Mouse (Mus musculus) lung, embryonic 16.5 days (tissue): Measurements from ENCODE around the gene Gng13. TPM values are rescaled to one million over a fixed set of nuclear protein-coding genes. Genes with fewer than 3 reads are reported as not detected.
"Not testable (repeated sequence)": the region's sequence is repeated elsewhere in the genome, so short reads cannot be mapped to it uniquely, and the experiment has no call there.

Source experiments
- ATAC-seq: fragments of 200-750 bp; cut with Nextera tagmentation; 2 replicates; pipeline ENCODE4 v1.8.0; 2017; ENCODE audit warnings: low read depth, mild to moderate bottlenecking, moderate library complexity
- H3K27ac ChIP-seq: fragments of 300-500 bp; sonication (generic); 2 replicates; pipeline ENCODE4 v1.5.1; 2014; ENCODE audit warnings: mild to moderate bottlenecking, control low read depth, low read length
- H3K27me3 ChIP-seq: fragments of 300-500 bp; sonication (generic); 2 replicates; pipeline ENCODE4 v1.6.1; 2014; ENCODE audit warnings: low read depth, low read length, mixed read lengths; ENCODE audit not compliant: control insufficient read depth, insufficient read depth
- H3K36me3 ChIP-seq: fragments of 300-500 bp; sonication (generic); 2 replicates; pipeline ENCODE4 v1.6.1; 2014; ENCODE audit warnings: low read length; ENCODE audit not compliant: control insufficient read depth, insufficient read depth
- H3K4me1 ChIP-seq: fragments of 300-500 bp; sonication (generic); replicated peaks from 2 replicates; pipeline ENCODE4 v1.6.1; 2014; ENCODE audit warnings: low read length, mixed read lengths; ENCODE audit not compliant: control insufficient read depth, insufficient read depth
- H3K4me2 ChIP-seq: fragments of 300-500 bp; sonication (generic); 2 replicates; pipeline ENCODE4 v1.6.1; 2014; ENCODE audit warnings: low read depth, low read length, control low read depth
- H3K4me3 ChIP-seq: fragments of 300-500 bp; sonication (generic); 2 replicates; pipeline ENCODE4 v1.5.1; 2014; ENCODE audit warnings: mild to moderate bottlenecking, low read length, control low read depth
- H3K9ac ChIP-seq: fragments of 300-500 bp; sonication (generic); 2 replicates; pipeline ENCODE4 v1.6.1; 2014; ENCODE audit warnings: low read length, control low read depth
- H3K9me3 ChIP-seq: fragments of 300-500 bp; sonication (generic); 2 replicates; pipeline ENCODE4 v1.6.1; 2016; ENCODE audit warnings: low read length; ENCODE audit not compliant: control insufficient read depth
- WGBS: fragments of 180-500 bp; shearing (Covaris S2); extraction: QIAGEN DNeasy Blood & Tissue Kit; methylation state at CpG from one replicate; pipeline ENCODE4 v1.1.7; 2014; 5-methylcytosine and 5-hydroxymethylcytosine counted together
- polyA plus RNA-seq: library from polyadenylated mRNA; unstranded; fragments of >200 nt; fragmentation: Nextera tagmentation; extraction: Ambion mirVana; gene quantifications from 2 replicates; pipeline ENCODE4 v1.2.1, GENCODE M21; 2015

The Gng13 gene
- polyA plus RNA-seq, 1 experiment from 2014 or later, result 2.8 TPM

DNA sequence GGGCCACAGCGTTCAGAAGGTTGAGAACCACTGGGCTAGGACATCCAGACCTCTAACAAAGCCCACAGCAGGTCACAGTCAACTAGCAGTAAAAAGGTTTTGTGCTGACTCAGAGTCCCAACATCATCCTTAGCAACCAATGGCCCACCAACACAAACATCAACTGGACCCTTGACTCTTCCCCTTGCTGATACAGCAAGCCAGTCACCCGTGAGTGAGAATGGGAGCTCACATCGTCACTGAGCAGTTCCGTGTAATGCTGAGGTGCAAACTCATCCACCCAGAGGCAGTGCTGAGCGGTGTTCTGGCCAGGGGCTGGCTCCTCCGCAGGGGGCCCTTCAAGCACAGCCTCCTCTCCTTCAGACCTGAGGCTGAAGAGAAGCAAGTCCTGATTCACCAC lies 8.3 kb downstream of the Gng13 start:
- H3K36me3 ChIP-seq, result peaks cover 21% of the 10 kb centered on the region
- no peak for ATAC-seq
- WGBS, result 84% methylated on average over 6 of the region's 6 CpGs

DNA sequence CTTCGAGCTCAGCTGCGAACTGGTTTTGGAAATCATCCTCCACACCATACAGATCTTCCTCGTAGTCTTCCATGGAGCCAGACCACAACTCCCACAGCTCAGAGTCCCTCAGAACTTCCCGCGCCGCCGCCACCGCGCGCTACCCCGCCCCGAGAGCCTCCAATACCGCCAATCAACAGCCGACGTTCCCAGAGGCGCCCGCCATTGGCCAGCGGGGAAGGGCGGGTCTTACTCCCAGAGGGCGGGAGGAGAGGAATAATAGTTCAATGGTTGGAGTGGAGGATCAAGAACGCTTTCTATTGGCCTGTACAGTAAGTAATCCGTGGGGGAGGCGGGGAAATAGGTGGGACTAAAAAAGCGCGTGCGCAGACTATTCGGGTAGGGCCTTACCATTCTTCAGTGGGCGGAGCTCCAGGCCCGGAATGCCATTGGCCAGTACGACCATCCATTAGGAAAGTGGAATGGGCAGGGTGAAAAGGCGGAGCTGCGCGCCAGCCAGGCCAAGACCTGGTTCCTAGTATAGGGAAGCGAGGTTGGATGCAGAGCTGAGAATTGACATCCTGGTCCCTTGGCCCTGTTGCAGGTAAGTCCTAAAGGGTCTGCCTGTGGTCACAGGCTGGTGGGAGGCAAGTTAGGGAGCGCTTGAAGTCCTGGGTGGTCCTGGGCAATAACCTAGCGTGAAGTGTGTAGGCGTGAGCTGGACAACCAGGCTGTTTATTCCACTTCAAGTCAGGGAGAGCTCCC lies 10.5 kb downstream of the Gng13 start, which contains the start of the genes Chtf18 and Rpusd1:
Chtf18 (minus strand) TSS at position 155 of the 744 bp plus-strand sequence.
Rpusd1 (plus strand) TSS at position 406 of the 744 bp plus-strand sequence.
- no peaks in the 10 kb centered on the region for H3K9me3 ChIP-seq
- H3K4me3 ChIP-seq, result peak within 1 kb of the TSS; percentile 79
- ATAC-seq, result peak; percentile 99
- peaks cover 15% of the 10 kb centered on the region for H3K4me1 ChIP-seq
- H3K27me3 ChIP-seq, result no peaks in the 10 kb centered on the region
- peak within 1 kb of the TSS; percentile 93 for H3K9ac ChIP-seq
- peak within 1 kb of the TSS; percentile 96 for H3K4me2 ChIP-seq
- H3K27ac ChIP-seq, result peak within 1 kb of the TSS; percentile 45
- 1% methylated on average over 37 of the region's 37 CpGs for WGBS
- peaks cover 20% of the 10 kb centered on the region for H3K36me3 ChIP-seq

More for the DNA sequence above, 8.3 kb downstream of the Gng13 start:
- H3K4me2 ChIP-seq, result no peak overlapping the region
- no peaks in the 10 kb centered on the region for H3K27me3 ChIP-seq
- no peak overlapping the region for H3K27ac ChIP-seq
- H3K4me3 ChIP-seq, result no peak overlapping the region
- peaks cover 15% of the 10 kb centered on the region for H3K4me1 ChIP-seq
- H3K9ac ChIP-seq, result no peak overlapping the region
- no peaks in the 10 kb centered on the region for H3K9me3 ChIP-seq

DNA sequence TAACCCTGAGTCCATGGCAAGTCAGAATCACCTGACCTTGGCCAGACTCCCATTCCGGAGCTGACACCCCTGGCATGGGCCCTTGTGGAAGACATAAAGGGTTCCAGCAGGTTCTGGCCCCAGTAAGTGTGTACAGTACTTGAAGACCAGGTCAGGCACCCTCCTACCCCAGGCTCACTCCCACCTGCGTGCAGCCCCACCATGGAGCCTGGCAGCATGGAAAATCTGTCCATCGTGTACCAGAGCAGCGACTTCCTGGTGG lies 11.0 kb downstream of the Gng13 start:
- peaks cover 15% of the 10 kb centered on the region for H3K4me1 ChIP-seq
- peaks cover 17% of the 10 kb centered on the region for H3K36me3 ChIP-seq
- peak overlapping the region; percentile 93 for H3K9ac ChIP-seq
- H3K9me3 ChIP-seq, result no peaks in the 10 kb centered on the region
- 11% methylated on average over 4 of the region's 4 CpGs for WGBS
- no peak for ATAC-seq
- H3K27me3 ChIP-seq, result no peaks in the 10 kb centered on the region
- peak overlapping the region; percentile 96 for H3K4me2 ChIP-seq
- peak overlapping the region; percentile 45 for H3K27ac ChIP-seq
- H3K4me3 ChIP-seq, result peak overlapping the region; percentile 79

DNA sequence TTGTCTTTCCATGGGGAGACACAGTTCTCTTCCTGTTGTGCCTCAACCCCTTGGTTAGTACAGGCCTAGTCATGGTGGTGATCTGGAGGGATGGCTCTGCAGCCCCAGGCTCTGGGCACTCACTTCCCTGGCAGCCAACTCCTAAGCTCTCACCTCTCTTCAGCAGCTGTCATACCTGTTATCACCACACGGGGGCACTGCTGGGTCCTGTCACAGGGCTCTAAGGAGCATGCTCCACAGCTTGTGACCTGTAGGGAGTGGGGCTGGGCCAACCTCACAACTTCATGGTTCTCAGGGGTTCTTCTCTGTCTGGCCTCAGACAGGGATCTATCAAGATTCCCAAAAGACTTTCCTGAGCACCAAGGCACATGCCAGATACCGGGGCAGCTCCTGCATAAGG lies 15.1 kb downstream of the Gng13 start:
- Histone ChIP-seq H3K4me1 (peaks cover 8% of the 10 kb centered on the region), H3K4me2 (no peak overlapping the region), H3K27ac (no peak overlapping the region), H3K9ac (0 out of 2 replicates have a peak overlapping the region, but pooled peaks have one; percentile 4), H3K36me3 (peaks cover 10% of the 10 kb centered on the region; the same call in 1 of the 2 replicates), H3K27me3 (no peaks in the 10 kb centered on the region), H3K9me3 (no peaks in the 10 kb centered on the region), H3K4me3 (no peak overlapping the region)
- no peak for ATAC-seq
- WGBS, result 12% methylated on average over 2 of the region's 2 CpGs

DNA sequence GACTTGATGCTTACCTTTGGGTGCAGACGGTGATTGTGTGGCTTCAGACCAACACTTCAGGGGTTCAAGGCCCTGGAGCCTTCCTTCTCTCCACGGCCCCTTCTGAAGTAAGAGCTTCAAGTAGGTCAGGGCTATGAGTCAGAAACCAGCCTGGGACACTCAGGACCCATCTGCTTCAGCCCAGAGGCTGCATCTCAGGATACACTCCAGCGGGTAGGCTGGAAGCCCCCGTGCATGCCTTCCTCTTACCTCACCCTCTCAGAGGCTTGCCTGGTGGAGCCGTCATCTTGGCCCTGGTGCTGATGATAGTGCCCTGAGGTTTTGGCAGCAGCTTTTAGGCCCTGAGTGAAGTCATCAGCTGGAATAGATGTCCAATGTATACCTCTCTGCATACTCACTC lies 18.3 kb downstream of the Gng13 start:
- Histone ChIP-seq H3K4me1 (no peaks in the 10 kb centered on the region), H3K9ac (no peak overlapping the region), H3K27ac (peak overlapping the region; percentile 32; the same call in 1 of the 2 replicates), H3K36me3 (peaks cover 5% of the 10 kb centered on the region; the same call in 1 of the 2 replicates), H3K27me3 (no peaks in the 10 kb centered on the region), H3K4me3 (no peak overlapping the region), H3K9me3 (no peaks in the 10 kb centered on the region), H3K4me2 (no peak overlapping the region)
- WGBS, result 72% methylated on average over 5 of the region's 5 CpGs
- ATAC-seq, result no peak

DNA sequence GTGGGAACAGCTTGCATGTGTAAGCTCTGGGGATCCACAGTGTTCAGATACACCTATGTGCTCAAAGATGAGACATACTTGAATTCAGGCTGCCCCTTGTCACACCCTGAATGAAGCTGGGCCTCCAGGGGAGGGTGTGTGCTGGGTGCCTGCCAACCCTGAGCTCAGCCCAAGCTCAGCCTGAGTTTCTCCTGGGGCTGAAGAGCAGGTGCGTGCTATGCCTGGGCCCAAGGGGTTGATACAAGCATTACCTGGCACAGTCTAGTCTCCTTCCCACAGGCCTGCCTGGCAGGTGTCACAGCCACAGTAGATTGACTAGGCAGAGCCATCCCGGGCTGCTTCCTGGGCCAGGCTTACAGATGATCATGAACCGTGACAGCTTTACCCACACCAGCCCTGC lies 18.8 kb downstream of the Gng13 start, which contains the start of gene Mslnl:
Mslnl (plus strand) TSS at position 298 of the 400 bp plus-strand sequence.
- Histone ChIP-seq H3K36me3 (no peaks in the 10 kb centered on the region; the same call in 1 of the 2 replicates), H3K27me3 (no peaks in the 10 kb centered on the region), H3K4me2 (no peak within 1 kb of the TSS), H3K4me3 (no peak within 1 kb of the TSS), H3K9me3 (no peaks in the 10 kb centered on the region), H3K4me1 (no peaks in the 10 kb centered on the region), H3K27ac (peak within 1 kb of the TSS; percentile 32; the same call in 1 of the 2 replicates), H3K9ac (0 out of 2 replicates have a peak within 1 kb of the TSS, but pooled peaks have one; percentile 10)
- ATAC-seq, result peak; percentile 67
- 57% methylated on average over 3 of the region's 3 CpGs for WGBS

DNA sequence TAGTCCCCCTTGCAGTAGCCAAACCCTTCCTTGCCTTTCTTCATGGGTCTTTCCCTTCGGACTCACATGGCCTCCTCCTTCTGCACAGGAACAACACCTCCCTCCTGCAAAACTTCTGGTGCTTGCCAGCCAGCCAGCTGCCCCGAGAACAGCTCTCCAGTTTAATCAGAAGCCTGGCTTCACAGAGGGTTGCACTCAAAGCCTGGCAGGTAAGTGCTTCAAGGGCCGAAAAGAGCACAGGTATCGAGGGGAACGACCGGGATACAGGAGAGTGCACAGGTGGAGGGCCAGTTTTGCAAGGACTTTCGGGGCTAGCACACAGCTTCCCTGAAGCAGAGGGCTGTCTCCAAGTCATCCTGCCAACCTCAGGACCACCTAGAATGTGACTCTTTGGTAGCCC lies 21.9 kb downstream of the Gng13 start:
- no peaks in the 10 kb centered on the region for H3K36me3 ChIP-seq
- peak; percentile 75 for ATAC-seq
- no peak overlapping the region for H3K4me3 ChIP-seq
- H3K9ac ChIP-seq, result no peak overlapping the region
- no peak overlapping the region for H3K4me2 ChIP-seq
- H3K9me3 ChIP-seq, result no peaks in the 10 kb centered on the region
- H3K4me1 ChIP-seq, result no peaks in the 10 kb centered on the region
- 48% methylated on average over 7 of the region's 7 CpGs for WGBS
- no peaks in the 10 kb centered on the region for H3K27me3 ChIP-seq
- H3K27ac ChIP-seq, result peak overlapping the region; percentile 30; the same call in 1 of the 2 replicates

DNA sequence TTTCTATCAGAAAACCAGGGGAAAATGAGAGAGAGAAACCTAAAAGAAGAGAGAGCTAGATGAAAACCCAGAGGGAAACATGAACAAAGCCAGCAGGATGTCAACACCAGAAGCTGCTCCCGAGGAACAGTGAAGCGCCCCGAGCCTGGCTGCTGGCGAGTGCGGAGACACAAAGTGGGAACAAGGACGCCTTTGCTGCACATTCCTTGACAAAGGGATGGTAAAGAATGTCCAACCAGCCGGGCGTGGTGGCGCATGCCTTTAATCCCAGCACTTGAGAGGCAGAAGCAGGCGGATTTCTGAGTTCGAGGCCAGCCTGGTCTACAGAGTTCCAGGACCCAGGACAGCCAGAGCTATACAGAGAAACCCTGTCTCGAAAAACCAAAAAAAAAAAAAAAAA lies 24.5 kb downstream of the Gng13 start:
- H3K27me3 ChIP-seq, H3K36me3 ChIP-seq, H3K9me3 ChIP-seq, H3K4me3 ChIP-seq, H3K4me1 ChIP-seq, ATAC-seq, H3K27ac ChIP-seq, H3K4me2 ChIP-seq, H3K9ac ChIP-seq: not testable (repeated sequence)
- 68% methylated on average over 12 of the region's 12 CpGs for WGBS

DNA sequence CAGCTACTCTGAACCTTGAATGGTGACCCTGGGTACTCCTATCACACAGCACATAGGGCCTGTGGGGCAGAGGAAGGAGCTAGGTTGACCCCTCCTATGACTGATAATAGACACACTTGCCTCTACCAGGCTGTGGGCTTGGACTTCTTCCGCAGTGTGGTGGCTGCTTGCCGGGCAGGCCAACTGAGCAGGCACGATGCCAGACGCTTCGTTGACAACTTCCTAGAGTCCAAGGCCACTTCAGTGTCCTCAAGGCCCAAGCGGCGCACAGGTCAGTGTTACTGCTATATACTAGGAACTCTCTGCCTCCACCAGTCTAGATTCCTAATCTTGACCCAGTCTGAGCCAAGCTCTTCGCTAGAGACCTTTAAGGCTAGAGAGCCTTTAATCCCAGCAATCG lies 26.9 kb downstream of the Gng13 start:
- Histone ChIP-seq H3K4me3 (no peak overlapping the region), H3K27me3 (no peaks in the 10 kb centered on the region), H3K9ac (no peak overlapping the region), H3K4me2 (no peak overlapping the region), H3K27ac (no peak overlapping the region), H3K4me1 (no peaks in the 10 kb centered on the region), H3K36me3 (no peaks in the 10 kb centered on the region), H3K9me3 (no peaks in the 10 kb centered on the region)
- WGBS, result 83% methylated on average over 9 of the region's 9 CpGs
- ATAC-seq, result no peak
